Mouse (Mus musculus) intestine, postnatal 0 days (tissue): ENCODE measurements around the gene Rcc2. TPM values are rescaled to one million over a fixed set of nuclear protein-coding genes. Genes with fewer than 3 reads are reported as not detected.

Experiments
- ATAC-seq: fragments of 200-750 bp; cut with Nextera tagmentation; 2 replicates; pipeline ENCODE4 v1.8.0; 2017; ENCODE audit warnings: mild to moderate bottlenecking, moderate TSS enrichment, moderate library complexity
- H3K27ac ChIP-seq: fragments of 300-500 bp; sonication (generic); 2 replicates; pipeline ENCODE4 v1.5.1; 2014; ENCODE audit warnings: mild to moderate bottlenecking, low read depth, low read length, moderate library complexity
- H3K27me3 ChIP-seq: fragments of 300-500 bp; sonication (generic); replicated peaks from 2 replicates; pipeline ENCODE4 v1.6.1; 2014; ENCODE audit warnings: low read length, mixed read lengths; ENCODE audit not compliant: control insufficient read depth, insufficient read depth
- H3K36me3 ChIP-seq: fragments of 300-500 bp; sonication (generic); 2 replicates; pipeline ENCODE4 v1.6.1; 2014; ENCODE audit warnings: mild to moderate bottlenecking, moderate library complexity; ENCODE audit not compliant: control insufficient read depth, insufficient read depth
- H3K4me1 ChIP-seq: fragments of 300-500 bp; sonication (generic); replicated peaks from 2 replicates; pipeline ENCODE4 v1.6.1; 2014; ENCODE audit warnings: antibody characterized with exemption, low read length, mixed read lengths; ENCODE audit not compliant: control insufficient read depth, insufficient read depth
- H3K4me2 ChIP-seq: fragments of 300-500 bp; sonication (generic); replicated peaks from 2 replicates; pipeline ENCODE4 v1.6.1; 2014; ENCODE audit warnings: low read depth, mild to moderate bottlenecking, moderate library complexity
- H3K4me3 ChIP-seq: fragments of 300-500 bp; sonication (generic); 2 replicates; pipeline ENCODE4 v1.5.1; 2014; ENCODE audit warnings: low read depth, low read length
- H3K9ac ChIP-seq: fragments of 300-500 bp; sonication (generic); 2 replicates; pipeline ENCODE4 v1.6.1; 2014; ENCODE audit warnings: mild to moderate bottlenecking, low read depth, low read length
- H3K9me3 ChIP-seq: fragments of 300-500 bp; sonication (generic); 2 replicates; pipeline ENCODE4 v1.6.1; 2016; ENCODE audit warnings: mixed run types; ENCODE audit not compliant: control insufficient read depth
- CTCF ChIP-seq: sonication (generic); IDR thresholded peaks from 2 replicates; pipeline ENCODE4 v1.5.1; 2016; ENCODE audit warnings: low read depth, mild to moderate bottlenecking, control low read depth, antibody characterized with exemption, moderate library complexity
- WGBS: fragments of 180-500 bp; shearing (Covaris S2); extraction: QIAGEN DNeasy Blood & Tissue Kit; methylation state at CpG from one replicate; pipeline ENCODE4 v1.1.7; 2014; 5-methylcytosine and 5-hydroxymethylcytosine counted together
- polyA plus RNA-seq: library from polyadenylated mRNA; unstranded; fragments of >200 nt; fragmentation: Nextera tagmentation; extraction: Ambion mirVana; gene quantifications from 2 replicates; pipeline ENCODE4 v1.2.1, GENCODE M21; 2015

Gene Rcc2
- polyA plus RNA-seq, 1 experiment from 2014 or later, result 15.6 TPM

DNA sequence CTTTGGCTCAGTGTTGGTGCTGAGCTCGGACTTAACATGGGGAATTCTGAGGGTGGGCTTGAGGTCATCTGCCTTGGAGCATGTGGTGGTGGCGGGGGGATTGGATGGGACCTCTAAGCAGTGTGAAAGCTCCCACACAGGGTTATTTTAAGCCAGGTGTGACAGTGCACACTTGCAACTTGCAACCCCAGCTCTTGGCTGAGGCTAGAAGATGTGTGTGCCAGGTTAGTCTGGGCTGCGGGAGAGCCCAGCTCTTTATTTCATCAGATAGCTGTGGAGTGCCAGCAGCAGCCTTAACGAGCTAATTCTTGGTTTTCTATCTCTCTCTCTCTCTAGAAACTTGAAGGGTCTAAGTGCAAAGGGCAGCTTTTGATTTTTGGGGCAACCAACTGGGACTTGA is 7.3 kb downstream of the Rcc2 start:
- H3K9ac ChIP-seq, result no peak overlapping the region
- H3K4me2 ChIP-seq, result peak overlapping the region; percentile 25; the same call in 1 of the 2 replicates
- H3K27ac ChIP-seq, result no peak overlapping the region
- H3K4me1 ChIP-seq, result peaks cover 7% of the 10 kb centered on the region; the same call in 1 of the 2 replicates
- no peaks in the 10 kb centered on the region for H3K27me3 ChIP-seq
- WGBS, result 66% methylated on average over 4 of the region's 4 CpGs
- H3K9me3 ChIP-seq, result no peaks in the 10 kb centered on the region
- no peak overlapping the region for H3K4me3 ChIP-seq
- TF ChIP-seq CTCF, result no peak
- no peak for ATAC-seq
- H3K36me3 ChIP-seq, result peaks cover 40% of the 10 kb centered on the region

DNA sequence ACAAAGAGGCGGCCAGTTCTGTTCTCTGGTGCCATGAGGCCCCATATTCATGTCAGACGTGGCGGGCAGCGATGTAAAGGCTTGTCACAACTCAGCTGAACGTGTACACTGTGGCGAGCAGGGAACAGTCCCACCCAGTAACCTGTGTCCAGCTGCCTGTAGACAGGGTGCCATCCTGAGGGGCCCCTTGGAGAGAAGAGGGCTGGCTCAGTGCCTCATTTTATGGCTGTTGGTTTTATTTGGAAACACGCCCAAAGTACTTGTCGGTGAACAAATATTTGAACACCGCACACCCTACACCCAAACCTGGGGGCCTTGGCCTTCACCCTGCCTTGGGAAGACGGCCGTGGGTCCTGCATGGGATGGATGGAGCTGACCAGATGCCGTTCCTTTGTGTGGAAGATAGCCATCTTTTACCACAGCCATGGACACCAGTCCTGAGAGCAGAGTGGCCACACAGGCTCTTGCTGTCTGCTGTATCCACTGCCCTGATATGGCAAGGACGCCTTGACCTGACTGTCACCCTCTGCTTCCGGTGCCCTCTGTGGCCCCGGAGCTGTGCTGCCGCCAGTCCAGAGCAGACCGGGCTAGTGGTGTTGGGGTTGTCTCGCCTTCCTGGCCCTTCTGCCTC is 8.1 kb downstream of the Rcc2 start:
- H3K4me1 ChIP-seq, result peaks cover 7% of the 10 kb centered on the region; the same call in 1 of the 2 replicates
- no peaks in the 10 kb centered on the region for H3K9me3 ChIP-seq
- WGBS, result 39% methylated on average over 18 of the region's 18 CpGs
- H3K4me3 ChIP-seq, result no peak overlapping the region
- peaks cover 47% of the 10 kb centered on the region for H3K36me3 ChIP-seq
- H3K9ac ChIP-seq, result no peak overlapping the region
- H3K27ac ChIP-seq, result peak overlapping the region; percentile 28; the same call in 1 of the 2 replicates
- H3K27me3 ChIP-seq, result no peaks in the 10 kb centered on the region
- ATAC-seq, result peak; percentile 56
- no peak for TF ChIP-seq CTCF
- H3K4me2 ChIP-seq, result peak overlapping the region; percentile 25; the same call in 1 of the 2 replicates

- H3K4me2 ChIP-seq, result no peak overlapping the region
- H3K4me3 ChIP-seq, result no peak overlapping the region
- no peak overlapping the region for H3K9ac ChIP-seq
- peak overlapping the region; percentile 28; the same call in 1 of the 2 replicates for H3K27ac ChIP-seq
- peaks cover 7% of the 10 kb centered on the region; the same call in 1 of the 2 replicates for H3K4me1 ChIP-seq
- H3K27me3 ChIP-seq, result no peaks in the 10 kb centered on the region
- peaks cover 50% of the 10 kb centered on the region for H3K36me3 ChIP-seq
- TF ChIP-seq CTCF, result no peak
- ATAC-seq, result no peak
- WGBS, result 78% methylated on average over 7 of the region's 7 CpGs
- no peaks in the 10 kb centered on the region for H3K9me3 ChIP-seq
Measured at GRCm38 (mm10) chr4:140709111-140709510, 8.8 kb downstream of the Rcc2 start.

GRCm38 (mm10) chr4:140709617-140710016 is 9.3 kb downstream of the Rcc2 start:
- Histone ChIP-seq H3K4me2 (no peak overlapping the region), H3K4me1 (peaks cover 7% of the 10 kb centered on the region; the same call in 1 of the 2 replicates), H3K27ac (no peak overlapping the region), H3K27me3 (no peaks in the 10 kb centered on the region), H3K4me3 (no peak overlapping the region), H3K36me3 (peaks cover 55% of the 10 kb centered on the region), H3K9me3 (no peaks in the 10 kb centered on the region), H3K9ac (no peak overlapping the region)
- ATAC-seq, result no peak
- WGBS, result 84% methylated on average over 10 of the region's 10 CpGs
- TF ChIP-seq CTCF, result no peak

GRCm38 (mm10) chr4:140710781-140711180 is 10.4 kb downstream of the Rcc2 start:
- H3K27me3 ChIP-seq, result no peaks in the 10 kb centered on the region
- H3K27ac ChIP-seq, result no peak overlapping the region
- H3K4me3 ChIP-seq, result no peak overlapping the region
- peaks cover 64% of the 10 kb centered on the region for H3K36me3 ChIP-seq
- H3K9ac ChIP-seq, result no peak overlapping the region
- no peak for TF ChIP-seq CTCF
- WGBS, result 78% methylated on average over 10 of the region's 10 CpGs
- peaks cover 7% of the 10 kb centered on the region; the same call in 1 of the 2 replicates for H3K4me1 ChIP-seq
- ATAC-seq, result no peak
- no peak overlapping the region for H3K4me2 ChIP-seq
- H3K9me3 ChIP-seq, result no peaks in the 10 kb centered on the region

DNA sequence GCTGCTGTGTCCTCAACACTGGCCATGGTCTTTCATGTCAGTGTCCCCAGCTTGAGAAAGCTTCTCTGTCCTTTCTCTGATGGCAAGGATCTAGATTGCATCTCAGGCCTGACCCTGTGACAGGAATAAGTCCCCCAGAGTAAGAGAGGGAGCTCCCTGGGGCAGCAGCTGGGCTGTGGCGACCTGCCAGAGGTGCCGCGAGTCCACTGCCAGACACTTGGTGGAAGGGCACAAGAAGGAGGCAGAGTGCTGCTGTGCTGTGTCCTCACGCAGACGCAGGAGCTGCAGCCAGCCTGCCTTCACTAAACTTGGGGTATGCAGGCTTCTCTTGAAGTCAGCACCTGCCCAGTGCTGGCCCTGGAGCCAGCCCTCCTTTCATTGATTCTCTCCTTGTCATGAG is 11.0 kb downstream of the Rcc2 start:
- no peak for TF ChIP-seq CTCF
- ATAC-seq, result no peak
- 0 out of 2 replicates have a peak overlapping the region, but pooled peaks have one; percentile 7 for H3K27ac ChIP-seq
- no peaks in the 10 kb centered on the region for H3K27me3 ChIP-seq
- H3K4me3 ChIP-seq, result no peak overlapping the region
- H3K4me1 ChIP-seq, result peaks cover 7% of the 10 kb centered on the region; the same call in 1 of the 2 replicates
- H3K9ac ChIP-seq, result no peak overlapping the region
- H3K4me2 ChIP-seq, result no peak overlapping the region
- peaks cover 67% of the 10 kb centered on the region for H3K36me3 ChIP-seq
- WGBS, result 84% methylated on average over 5 of the region's 5 CpGs
- no peaks in the 10 kb centered on the region for H3K9me3 ChIP-seq
